Mouse (Mus musculus): ENCODE measurements around the gene Brap.
"Not testable (repeated sequence)": the region's sequence is repeated elsewhere in the genome, so short reads cannot be mapped to it uniquely, and the experiment has no call there.

The Brap gene

GRCm38 (mm10) chr5:121682250-121682649 lies 21.9 kb downstream of the Brap start:
- no peak for DNase-seq

- no peak for DNase-seq
Observed at GRCm38 (mm10) chr5:121685495-121685894, 25.1 kb downstream of the Brap start.

- DNase-seq: no peak
Observed at GRCm38 (mm10) chr5:121686113-121686898, 25.9 kb downstream of the Brap start.

GRCm38 (mm10) chr5:121690482-121691211 lies 30.3 kb downstream of the Brap start:
- DNase-seq: peak; percentile 23

GRCm38 (mm10) chr5:121691436-121691835 lies 31.1 kb downstream of the Brap start:
- DNase-seq: not testable (repeated sequence)

- DNase-seq: no peak
Observed at GRCm38 (mm10) chr5:121692897-121693296, 32.5 kb downstream of the Brap start.

GRCm38 (mm10) chr5:121696761-121697160 lies 36.4 kb downstream of the Brap start:
- no peak for DNase-seq

GRCm38 (mm10) chr5:121699891-121700290 lies 39.5 kb downstream of the Brap start:
- DNase-seq: no peak

- no peak for DNase-seq
Observed at GRCm38 (mm10) chr5:121700496-121700895, 40.1 kb downstream of the Brap start.

- no peak for DNase-seq
Observed at GRCm38 (mm10) chr5:121701111-121701769, 40.9 kb downstream of the Brap start.

GRCm38 (mm10) chr5:121703341-121703740 lies 43.0 kb downstream of the Brap start:
- no peak for DNase-seq

- no peak for DNase-seq
Observed at GRCm38 (mm10) chr5:121704512-121705248, 44.3 kb downstream of the Brap start.

GRCm38 (mm10) chr5:121710402-121710801 lies 50.0 kb downstream of the Brap start:
- DNase-seq: no peak

- no peak for DNase-seq
Observed at GRCm38 (mm10) chr5:121710851-121711173, 50.4 kb downstream of the Brap start.

- peak; percentile 84 for DNase-seq
Observed at GRCm38 (mm10) chr5:121711174-121711927, 51.0 kb downstream of the Brap start, which contains the start of gene Atxn2. TSS of gene Atxn2 (plus strand) at chr5:121711337.

GRCm38 (mm10) chr5:121711928-121712231 lies 51.5 kb downstream of the Brap start:
- DNase-seq: no peak

GRCm38 (mm10) chr5:121712232-121712933 lies 52.0 kb downstream of the Brap start:
- DNase-seq: peak; percentile 37

GRCm38 (mm10) chr5:121712934-121713538 lies 52.7 kb downstream of the Brap start:
- peak; percentile 40 for DNase-seq

GRCm38 (mm10) chr5:121714331-121714730 lies 54.0 kb downstream of the Brap start:
- no peak for DNase-seq

- DNase-seq: no peak
Observed at GRCm38 (mm10) chr5:121714928-121715327, 54.6 kb downstream of the Brap start.

GRCm38 (mm10) chr5:121718462-121718861 lies 58.1 kb downstream of the Brap start:
- DNase-seq: no peak
